Mouse (Mus musculus): Measurements from ENCODE around the gene Mvb12b. TPM values are rescaled to one million over a fixed set of nuclear protein-coding genes. Genes with fewer than 3 reads are reported as not detected.

Gene Mvb12b
- polyA plus RNA-seq, 1 experiment from 2014 or later, result 43.7 TPM

GRCm38 (mm10) chr2:33846635-33847034 lies 41.1 kb downstream of the Mvb12b start:
- H3K27ac ChIP-seq (ENCODE audit: low read depth, low read length), result no peak overlapping the region
- H3K4me2 ChIP-seq (ENCODE audit: low read depth), result no peak overlapping the region
- H3K4me1 ChIP-seq (ENCODE audit: control insufficient read depth, insufficient read depth, low read length), result no peaks in the 10 kb centered on the region; the same call in none of the 2 replicates
- H3K4me3 ChIP-seq (ENCODE audit: low read depth, low read length), result no peak overlapping the region
- H3K9ac ChIP-seq (ENCODE audit: low read length), result 0 out of 2 replicates have a peak overlapping the region, but pooled peaks have one; percentile 11
- no peaks in the 10 kb centered on the region for H3K27me3 ChIP-seq (ENCODE audit: control insufficient read depth, insufficient read depth, low read length)
- H3K36me3 ChIP-seq (ENCODE audit: control insufficient read depth, insufficient read depth, low read length), result no peaks in the 10 kb centered on the region
- DNase-seq (ENCODE audit: low spot score) (no peak), ATAC-seq (ENCODE audit: insufficient read depth, low FRiP score, low TSS enrichment) (no peak)
- 52% methylated on average over 4 of the region's 4 CpGs for WGBS
- no peaks in the 10 kb centered on the region for H3K9me3 ChIP-seq (ENCODE audit: control insufficient read depth, low read length)

- 52% methylated on average over 2 of the region's 2 CpGs for WGBS
Observed at GRCm38 (mm10) chr2:33843642-33844041, 44.1 kb downstream of the Mvb12b start.

GRCm38 (mm10) chr2:33842983-33843577 lies 44.7 kb downstream of the Mvb12b start:
- H3K27me3 ChIP-seq (ENCODE audit: control insufficient read depth, insufficient read depth, low read length), result no peaks in the 10 kb centered on the region
- DNase-seq (ENCODE audit: low spot score), result no peak
- 0 out of 2 replicates have a peak, but pooled peaks cover 1% of the 10 kb centered on the region for H3K36me3 ChIP-seq (ENCODE audit: control insufficient read depth, insufficient read depth, low read length)
- H3K27ac ChIP-seq (ENCODE audit: low read depth, low read length), result no peak overlapping the region
- peaks cover 7% of the 10 kb centered on the region for H3K4me1 ChIP-seq (ENCODE audit: control insufficient read depth, insufficient read depth, low read length)
- no peak overlapping the region; the same call in 1 of the 2 replicates for H3K9ac ChIP-seq (ENCODE audit: low read length)
- ATAC-seq (ENCODE audit: insufficient read depth, low FRiP score, low TSS enrichment), result no peak
- no peak overlapping the region for H3K4me3 ChIP-seq (ENCODE audit: low read depth, low read length)
- WGBS, result 91% methylated on average over 2 of the region's 2 CpGs
- H3K9me3 ChIP-seq (ENCODE audit: control insufficient read depth, low read length), result no peaks in the 10 kb centered on the region
- H3K4me2 ChIP-seq (ENCODE audit: low read depth), result no peak overlapping the region

More at GRCm38 (mm10) chr2:33843642-33844041, 44.1 kb downstream of the Mvb12b start:
- H3K4me3 ChIP-seq (ENCODE audit: low read depth, low read length), result no peak overlapping the region
- DNase-seq (ENCODE audit: low spot score) (no peak), ATAC-seq (ENCODE audit: insufficient read depth, low FRiP score, low TSS enrichment) (no peak)
- no peaks in the 10 kb centered on the region for H3K27me3 ChIP-seq (ENCODE audit: control insufficient read depth, insufficient read depth, low read length)
- 0 out of 2 replicates have a peak overlapping the region, but pooled peaks have one; percentile 14 for H3K27ac ChIP-seq (ENCODE audit: low read depth, low read length)
- no peaks in the 10 kb centered on the region for H3K9me3 ChIP-seq (ENCODE audit: control insufficient read depth, low read length)
- H3K36me3 ChIP-seq (ENCODE audit: control insufficient read depth, insufficient read depth, low read length), result no peaks in the 10 kb centered on the region
- peaks cover 7% of the 10 kb centered on the region for H3K4me1 ChIP-seq (ENCODE audit: control insufficient read depth, insufficient read depth, low read length)
- H3K9ac ChIP-seq (ENCODE audit: low read length), result peak overlapping the region; percentile 14; the same call in 1 of the 2 replicates
- H3K4me2 ChIP-seq (ENCODE audit: low read depth), result no peak overlapping the region

GRCm38 (mm10) chr2:33841980-33842379 lies 45.8 kb downstream of the Mvb12b start:
- Histone ChIP-seq H3K9ac (ENCODE audit: low read length) (no peak overlapping the region), H3K36me3 (ENCODE audit: control insufficient read depth, insufficient read depth, low read length) (0 out of 2 replicates have a peak, but pooled peaks cover 2% of the 10 kb centered on the region), H3K4me1 (ENCODE audit: control insufficient read depth, insufficient read depth, low read length) (peaks cover 7% of the 10 kb centered on the region), H3K27ac (ENCODE audit: low read depth, low read length) (no peak overlapping the region), H3K27me3 (ENCODE audit: control insufficient read depth, insufficient read depth, low read length) (no peaks in the 10 kb centered on the region), H3K9me3 (ENCODE audit: control insufficient read depth, low read length) (no peaks in the 10 kb centered on the region), H3K4me3 (ENCODE audit: low read depth, low read length) (no peak overlapping the region), H3K4me2 (ENCODE audit: low read depth) (no peak overlapping the region)
- ATAC-seq (ENCODE audit: insufficient read depth, low FRiP score, low TSS enrichment) (no peak), DNase-seq (ENCODE audit: low spot score) (no peak)
- 91% methylated on average over 4 of the region's 4 CpGs for WGBS

GRCm38 (mm10) chr2:33840483-33840882 lies 47.3 kb downstream of the Mvb12b start:
- WGBS, result 49% methylated on average over 3 of the region's 3 CpGs
- no peak for ATAC-seq (ENCODE audit: insufficient read depth, low FRiP score, low TSS enrichment)
- no peak overlapping the region for H3K4me3 ChIP-seq (ENCODE audit: low read depth, low read length)
- peaks cover 7% of the 10 kb centered on the region for H3K4me1 ChIP-seq (ENCODE audit: control insufficient read depth, insufficient read depth, low read length)
- no peaks in the 10 kb centered on the region for H3K9me3 ChIP-seq (ENCODE audit: control insufficient read depth, low read length)
- H3K9ac ChIP-seq (ENCODE audit: low read length), result no peak overlapping the region
- H3K27ac ChIP-seq (ENCODE audit: low read depth, low read length), result no peak overlapping the region
- H3K36me3 ChIP-seq (ENCODE audit: control insufficient read depth, insufficient read depth, low read length), result 0 out of 2 replicates have a peak, but pooled peaks cover 2% of the 10 kb centered on the region
- no peak for DNase-seq (ENCODE audit: low spot score)
- H3K27me3 ChIP-seq (ENCODE audit: control insufficient read depth, insufficient read depth, low read length), result no peaks in the 10 kb centered on the region
- H3K4me2 ChIP-seq (ENCODE audit: low read depth), result no peak overlapping the region

- no peak for DNase-seq (ENCODE audit: low spot score)
- H3K27ac ChIP-seq (ENCODE audit: low read depth, low read length), result no peak overlapping the region
- H3K27me3 ChIP-seq (ENCODE audit: control insufficient read depth, insufficient read depth, low read length), result no peaks in the 10 kb centered on the region
- no peak overlapping the region for H3K4me3 ChIP-seq (ENCODE audit: low read depth, low read length)
- H3K4me1 ChIP-seq (ENCODE audit: control insufficient read depth, insufficient read depth, low read length), result peaks cover 7% of the 10 kb centered on the region
- H3K4me2 ChIP-seq (ENCODE audit: low read depth), result no peak overlapping the region
- no peak for ATAC-seq (ENCODE audit: insufficient read depth, low FRiP score, low TSS enrichment)
- H3K36me3 ChIP-seq (ENCODE audit: control insufficient read depth, insufficient read depth, low read length), result 0 out of 2 replicates have a peak, but pooled peaks cover 2% of the 10 kb centered on the region
- no peak overlapping the region for H3K9ac ChIP-seq (ENCODE audit: low read length)
- H3K9me3 ChIP-seq (ENCODE audit: control insufficient read depth, low read length), result no peaks in the 10 kb centered on the region
Observed at GRCm38 (mm10) chr2:33839252-33839651, 48.5 kb downstream of the Mvb12b start.

GRCm38 (mm10) chr2:33837297-33837696 lies 50.4 kb downstream of the Mvb12b start:
- no peak for DNase-seq (ENCODE audit: low spot score)
- Histone ChIP-seq H3K4me2 (ENCODE audit: low read depth) (no peak overlapping the region), H3K27me3 (ENCODE audit: control insufficient read depth, insufficient read depth, low read length) (no peaks in the 10 kb centered on the region), H3K36me3 (ENCODE audit: control insufficient read depth, insufficient read depth, low read length) (0 out of 2 replicates have a peak, but pooled peaks cover 2% of the 10 kb centered on the region), H3K4me1 (ENCODE audit: control insufficient read depth, insufficient read depth, low read length) (peaks cover 7% of the 10 kb centered on the region), H3K4me3 (ENCODE audit: low read depth, low read length) (no peak overlapping the region), H3K9me3 (ENCODE audit: control insufficient read depth, low read length) (no peaks in the 10 kb centered on the region), H3K27ac (ENCODE audit: low read depth, low read length) (0 out of 2 replicates have a peak overlapping the region, but pooled peaks have one; percentile 23), H3K9ac (ENCODE audit: low read length) (no peak overlapping the region)
- no peak for ATAC-seq (ENCODE audit: insufficient read depth, low FRiP score, low TSS enrichment)
- 75% methylated on average over 6 of the region's 6 CpGs for WGBS

GRCm38 (mm10) chr2:33836660-33837213 lies 51.0 kb downstream of the Mvb12b start:
- 73% methylated on average over 9 of the region's 9 CpGs for WGBS
- no peak overlapping the region for H3K4me2 ChIP-seq (ENCODE audit: low read depth)
- DNase-seq (ENCODE audit: low spot score) (no peak), ATAC-seq (ENCODE audit: insufficient read depth, low FRiP score, low TSS enrichment) (no peak)
- no peaks in the 10 kb centered on the region for H3K27me3 ChIP-seq (ENCODE audit: control insufficient read depth, insufficient read depth, low read length)
- no peak overlapping the region; the same call in 1 of the 2 replicates for H3K27ac ChIP-seq (ENCODE audit: low read depth, low read length)
- H3K9me3 ChIP-seq (ENCODE audit: control insufficient read depth, low read length), result no peaks in the 10 kb centered on the region
- 0 out of 2 replicates have a peak, but pooled peaks cover 2% of the 10 kb centered on the region for H3K36me3 ChIP-seq (ENCODE audit: control insufficient read depth, insufficient read depth, low read length)
- H3K4me1 ChIP-seq (ENCODE audit: control insufficient read depth, insufficient read depth, low read length), result peaks cover 7% of the 10 kb centered on the region
- H3K4me3 ChIP-seq (ENCODE audit: low read depth, low read length), result no peak overlapping the region
- H3K9ac ChIP-seq (ENCODE audit: low read length), result no peak overlapping the region

- Histone ChIP-seq H3K4me3 (ENCODE audit: low read depth, low read length) (no peak overlapping the region), H3K36me3 (ENCODE audit: control insufficient read depth, insufficient read depth, low read length) (0 out of 2 replicates have a peak, but pooled peaks cover 2% of the 10 kb centered on the region), H3K4me1 (ENCODE audit: control insufficient read depth, insufficient read depth, low read length) (no peaks in the 10 kb centered on the region), H3K4me2 (ENCODE audit: low read depth) (no peak overlapping the region), H3K27me3 (ENCODE audit: control insufficient read depth, insufficient read depth, low read length) (no peaks in the 10 kb centered on the region), H3K27ac (ENCODE audit: low read depth, low read length) (no peak overlapping the region), H3K9ac (ENCODE audit: low read length) (no peak overlapping the region), H3K9me3 (ENCODE audit: control insufficient read depth, low read length) (no peaks in the 10 kb centered on the region)
- 84% methylated on average over 8 of the region's 8 CpGs for WGBS
- DNase-seq (ENCODE audit: low spot score) (no peak), ATAC-seq (ENCODE audit: insufficient read depth, low FRiP score, low TSS enrichment) (no peak)
Observed at GRCm38 (mm10) chr2:33835038-33835437, 52.7 kb downstream of the Mvb12b start.
